Mouse (Mus musculus): ENCODE data around the gene Gm20388. TPM values are rescaled to one million over a fixed set of nuclear protein-coding genes. Genes with fewer than 3 reads are reported as not detected.

The Gm20388 gene
- polyA plus RNA-seq, 1 experiment from 2014 or later = not detected

GRCm38 (mm10) chr8:123005805-123006204 lies 3095.2 kb downstream of the Gm20388 start:
- H3K4me3 ChIP-seq (ENCODE audit: control insufficient read depth in 1 of 2, insufficient read depth in 1 of 2, low read depth in 1 of 2, low read length in 2 of 2) = no peak overlapping the region
- no peaks in the 10 kb centered on the region for H3K9me3 ChIP-seq (ENCODE audit: control insufficient read depth, low read length)
- no peaks in the 10 kb centered on the region for H3K36me3 ChIP-seq (ENCODE audit: control insufficient read depth, insufficient read depth, low read length)
- no peak overlapping the region for H3K9ac ChIP-seq (ENCODE audit: low read length)
- no peaks in the 10 kb centered on the region for H3K27me3 ChIP-seq (ENCODE audit: control insufficient read depth, insufficient read depth, low read length)
- no peak overlapping the region for H3K27ac ChIP-seq (replicated peaks in 1 of 2; ENCODE audit: control insufficient read depth in 1 of 2, insufficient read depth in 1 of 2, low read depth in 2 of 2, low read length in 2 of 2)
- 74% methylated on average over 5 of the region's 5 CpGs for WGBS
- peaks cover 16 to 56% of the 10 kb centered on the region in 2 experiments for H3K4me1 ChIP-seq (ENCODE audit: control insufficient read depth in 2 of 2, insufficient read depth in 2 of 2, low read length in 2 of 2)
- no peak for ATAC-seq (ENCODE audit: insufficient number of reproducible peaks, insufficient read depth, low FRiP score, low read depth)
- no peak overlapping the region for H3K4me2 ChIP-seq (ENCODE audit: low read length)

- no peak overlapping the region for H3K4me2 ChIP-seq (ENCODE audit: low read length)
- no peaks in the 10 kb centered on the region for H3K27me3 ChIP-seq (ENCODE audit: control insufficient read depth, insufficient read depth, low read length)
- no peaks in the 10 kb centered on the region for H3K9me3 ChIP-seq (ENCODE audit: control insufficient read depth, low read length)
- no peak overlapping the region for H3K9ac ChIP-seq (ENCODE audit: low read length)
- peaks cover 5 to 40% of the 10 kb centered on the region in 2 experiments for H3K4me1 ChIP-seq (ENCODE audit: control insufficient read depth in 2 of 2, insufficient read depth in 2 of 2, low read length in 2 of 2)
- H3K4me3 ChIP-seq (ENCODE audit: control insufficient read depth in 1 of 2, insufficient read depth in 1 of 2, low read depth in 1 of 2, low read length in 2 of 2) = no peak overlapping the region
- 0 out of 2 replicates have a peak, but pooled peaks cover 4% of the 10 kb centered on the region for H3K36me3 ChIP-seq (ENCODE audit: control insufficient read depth, insufficient read depth, low read length)
- H3K27ac ChIP-seq (replicated peaks in 1 of 2; ENCODE audit: control insufficient read depth in 1 of 2, insufficient read depth in 1 of 2, low read depth in 2 of 2, low read length in 2 of 2) = no peak overlapping the region
- ATAC-seq (ENCODE audit: insufficient number of reproducible peaks, insufficient read depth, low FRiP score, low read depth) = no peak
These were observed 3100.7 kb downstream of the Gm20388 start for GRCm38 (mm10) chr8:123011321-123011720.

- no peak overlapping the region for H3K4me2 ChIP-seq (ENCODE audit: low read length)
- peaks cover 16 to 44% of the 10 kb centered on the region in 2 experiments for H3K4me1 ChIP-seq (ENCODE audit: control insufficient read depth in 2 of 2, insufficient read depth in 2 of 2, low read length in 2 of 2)
- no peak overlapping the region for H3K27ac ChIP-seq (replicated peaks in 1 of 2; ENCODE audit: control insufficient read depth in 1 of 2, insufficient read depth in 1 of 2, low read depth in 2 of 2, low read length in 2 of 2)
- H3K9ac ChIP-seq (ENCODE audit: low read length) = no peak overlapping the region
- no peaks in the 10 kb centered on the region for H3K27me3 ChIP-seq (ENCODE audit: control insufficient read depth, insufficient read depth, low read length)
- no peak overlapping the region for H3K4me3 ChIP-seq (ENCODE audit: control insufficient read depth in 1 of 2, insufficient read depth in 1 of 2, low read depth in 1 of 2, low read length in 2 of 2)
- H3K9me3 ChIP-seq (ENCODE audit: control insufficient read depth, low read length) = no peaks in the 10 kb centered on the region
- ATAC-seq (ENCODE audit: insufficient number of reproducible peaks, insufficient read depth, low FRiP score, low read depth) = no peak
- 0 out of 2 replicates have a peak, but pooled peaks cover 4% of the 10 kb centered on the region for H3K36me3 ChIP-seq (ENCODE audit: control insufficient read depth, insufficient read depth, low read length)
- WGBS = 71% methylated on average over 7 of the region's 7 CpGs
These were observed 3103.8 kb downstream of the Gm20388 start for GRCm38 (mm10) chr8:123014429-123014828.

- no peak for ATAC-seq (ENCODE audit: insufficient number of reproducible peaks, insufficient read depth, low FRiP score, low read depth)
- no peaks in the 10 kb centered on the region for H3K9me3 ChIP-seq (ENCODE audit: control insufficient read depth, low read length)
- H3K27me3 ChIP-seq (ENCODE audit: control insufficient read depth, insufficient read depth, low read length) = no peaks in the 10 kb centered on the region
- no peak overlapping the region for H3K4me2 ChIP-seq (ENCODE audit: low read length)
- H3K9ac ChIP-seq (ENCODE audit: low read length) = no peak overlapping the region
- WGBS = 26% methylated on average over 3 of the region's 3 CpGs
- no peak overlapping the region for H3K27ac ChIP-seq (replicated peaks in 1 of 2; ENCODE audit: control insufficient read depth in 1 of 2, insufficient read depth in 1 of 2, low read depth in 2 of 2, low read length in 2 of 2)
- H3K36me3 ChIP-seq (ENCODE audit: control insufficient read depth, insufficient read depth, low read length) = 0 out of 2 replicates have a peak, but pooled peaks cover 4% of the 10 kb centered on the region
- no peak overlapping the region for H3K4me3 ChIP-seq (ENCODE audit: control insufficient read depth in 1 of 2, insufficient read depth in 1 of 2, low read depth in 1 of 2, low read length in 2 of 2)
- H3K4me1 ChIP-seq (ENCODE audit: control insufficient read depth in 2 of 2, insufficient read depth in 2 of 2, low read length in 2 of 2) = peaks cover 13 to 44% of the 10 kb centered on the region in 2 experiments
These were observed 3104.4 kb downstream of the Gm20388 start for GRCm38 (mm10) chr8:123015074-123015473.

- Histone ChIP-seq H3K36me3 (ENCODE audit: control insufficient read depth, insufficient read depth, low read length) (0 out of 2 replicates have a peak, but pooled peaks cover 4% of the 10 kb centered on the region), H3K4me3 (ENCODE audit: control insufficient read depth in 1 of 2, insufficient read depth in 1 of 2, low read depth in 1 of 2, low read length in 2 of 2) (no peak overlapping the region), H3K4me1 (ENCODE audit: control insufficient read depth in 2 of 2, insufficient read depth in 2 of 2, low read length in 2 of 2) (peaks cover 17 to 60% of the 10 kb centered on the region in 2 experiments), H3K9ac (ENCODE audit: low read length) (no peak overlapping the region), H3K9me3 (ENCODE audit: control insufficient read depth, low read length) (no peaks in the 10 kb centered on the region), H3K4me2 (ENCODE audit: low read length) (no peak overlapping the region), H3K27me3 (ENCODE audit: control insufficient read depth, insufficient read depth, low read length) (no peaks in the 10 kb centered on the region), H3K27ac (replicated peaks in 1 of 2; ENCODE audit: control insufficient read depth in 1 of 2, insufficient read depth in 1 of 2, low read depth in 2 of 2, low read length in 2 of 2) (no peak overlapping the region)
- 80% methylated on average over 4 of the region's 4 CpGs for WGBS
- no peak for ATAC-seq (ENCODE audit: insufficient number of reproducible peaks, insufficient read depth, low FRiP score, low read depth)
These were observed 3106.5 kb downstream of the Gm20388 start for GRCm38 (mm10) chr8:123017143-123017542.

- H3K36me3 ChIP-seq (ENCODE audit: control insufficient read depth, insufficient read depth, low read length) = no peaks in the 10 kb centered on the region
- no peak overlapping the region for H3K4me2 ChIP-seq (ENCODE audit: low read length)
- H3K27me3 ChIP-seq (ENCODE audit: control insufficient read depth, insufficient read depth, low read length) = no peaks in the 10 kb centered on the region
- no peak overlapping the region for H3K9ac ChIP-seq (ENCODE audit: low read length)
- peaks cover 17 to 64% of the 10 kb centered on the region in 2 experiments for H3K4me1 ChIP-seq (ENCODE audit: control insufficient read depth in 2 of 2, insufficient read depth in 2 of 2, low read length in 2 of 2)
- ATAC-seq (ENCODE audit: insufficient number of reproducible peaks, insufficient read depth, low FRiP score, low read depth) = no peak
- WGBS = 70% methylated on average over 4 of the region's 4 CpGs
- H3K4me3 ChIP-seq (ENCODE audit: control insufficient read depth in 1 of 2, insufficient read depth in 1 of 2, low read depth in 1 of 2, low read length in 2 of 2) = no peak overlapping the region
- no peak overlapping the region for H3K27ac ChIP-seq (replicated peaks in 1 of 2; ENCODE audit: control insufficient read depth in 1 of 2, insufficient read depth in 1 of 2, low read depth in 2 of 2, low read length in 2 of 2)
- no peaks in the 10 kb centered on the region for H3K9me3 ChIP-seq (ENCODE audit: control insufficient read depth, low read length)
These were observed 3108.0 kb downstream of the Gm20388 start for GRCm38 (mm10) chr8:123018484-123019164.

- Histone ChIP-seq H3K4me2 (ENCODE audit: low read length) (no peak overlapping the region), H3K4me1 (ENCODE audit: control insufficient read depth in 2 of 2, insufficient read depth in 2 of 2, low read length in 2 of 2) (peaks cover 17 to 52% of the 10 kb centered on the region in 2 experiments), H3K36me3 (ENCODE audit: control insufficient read depth, insufficient read depth, low read length) (peaks cover 5% of the 10 kb centered on the region; the same call in 1 of the 2 replicates), H3K27ac (replicated peaks in 1 of 2; ENCODE audit: control insufficient read depth in 1 of 2, insufficient read depth in 1 of 2, low read depth in 2 of 2, low read length in 2 of 2) (no peak overlapping the region), H3K9me3 (ENCODE audit: control insufficient read depth, low read length) (no peaks in the 10 kb centered on the region), H3K4me3 (ENCODE audit: control insufficient read depth in 1 of 2, insufficient read depth in 1 of 2, low read depth in 1 of 2, low read length in 2 of 2) (no peak overlapping the region), H3K27me3 (ENCODE audit: control insufficient read depth, insufficient read depth, low read length) (no peaks in the 10 kb centered on the region), H3K9ac (ENCODE audit: low read length) (no peak overlapping the region)
- ATAC-seq (ENCODE audit: insufficient number of reproducible peaks, insufficient read depth, low FRiP score, low read depth) = no peak
- 61% methylated on average over 2 of the region's 2 CpGs for WGBS
These were observed 3109.4 kb downstream of the Gm20388 start for GRCm38 (mm10) chr8:123020084-123020483.

All from heart, embryonic 14.5 days (tissue).